Mouse (Mus musculus): ENCODE data around the gene Hs3st4.

DNA sequence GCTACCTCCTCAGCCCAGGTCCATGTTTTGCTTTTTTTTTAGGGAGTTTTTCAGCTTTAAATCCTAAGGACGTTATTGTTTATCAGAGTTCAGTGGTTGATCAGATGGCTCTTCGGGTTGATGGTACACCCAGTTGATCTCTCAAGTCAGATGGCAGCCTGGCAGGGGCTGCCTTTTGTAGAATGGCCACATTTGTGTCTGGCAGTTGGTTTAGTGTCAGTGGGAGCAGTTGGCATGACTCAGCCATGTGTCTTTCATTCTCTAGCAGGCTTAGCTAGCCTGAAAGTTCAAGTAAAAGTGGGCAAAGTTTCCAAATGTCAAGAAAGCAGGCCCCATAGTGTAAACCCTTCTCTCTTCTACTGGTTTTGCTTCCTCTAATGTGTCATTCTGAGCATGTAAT, 186.1 kb downstream of the Hs3st4 start:
- TF ChIP-seq CTCF (IDR thresholded peaks at IDR 0.05; ENCODE audit: borderline replicate concordance, insufficient read depth, low read depth, low read length) = no peak
- TF ChIP-seq POLR2A (IDR thresholded peaks at IDR 0.05; ENCODE audit: borderline replicate concordance, insufficient read depth, low read length) = no peak
